Mouse (Mus musculus) hindbrain, embryonic 12.5 days (tissue): ENCODE data around the gene Sptlc3. TPM values are rescaled to one million over a fixed set of nuclear protein-coding genes. Genes with fewer than 3 reads are reported as not detected.
A peak's percentile ranks its signal among the peaks of the same experiment; 100 is the strongest.

Source experiments
- ATAC-seq: fragments of 200-750 bp; cut with Nextera tagmentation; 2 replicates; pipeline ENCODE4 v1.8.0; 2017; ENCODE audit warnings: moderate TSS enrichment; ENCODE audit not compliant: low FRiP score
- H3K27ac ChIP-seq: fragments of 300-500 bp; sonication (generic); 2 replicates; pipeline ENCODE4 v1.5.1; 2016; ENCODE audit warnings: mild to moderate bottlenecking
- H3K27me3 ChIP-seq: fragments of 300-500 bp; sonication (generic); 2 replicates; pipeline ENCODE4 v1.6.1; 2016; ENCODE audit warnings: mild to moderate bottlenecking
- H3K36me3 ChIP-seq: fragments of 300-500 bp; sonication (generic); 2 replicates; pipeline ENCODE4 v1.6.1; 2016; ENCODE audit warnings: mild to moderate bottlenecking
- H3K4me1 ChIP-seq: fragments of 300-500 bp; sonication (generic); 2 replicates; pipeline ENCODE4 v1.6.1; 2016
- H3K4me2 ChIP-seq: fragments of 300-500 bp; sonication (generic); replicated peaks from 2 replicates; pipeline ENCODE4 v1.6.1; 2016; ENCODE audit warnings: mild to moderate bottlenecking
- H3K4me3 ChIP-seq: fragments of 300-500 bp; sonication (generic); 2 replicates; pipeline ENCODE4 v1.5.1; 2016; ENCODE audit warnings: mild to moderate bottlenecking
- H3K9ac ChIP-seq: fragments of 300-500 bp; sonication (generic); 2 replicates; pipeline ENCODE4 v1.6.1; 2016; ENCODE audit warnings: mild to moderate bottlenecking, moderate library complexity
- H3K9me3 ChIP-seq: fragments of 300-500 bp; sonication (generic); replicated peaks from 2 replicates; pipeline ENCODE4 v1.6.1; 2016; ENCODE audit warnings: mild to moderate bottlenecking
- WGBS: fragments of 180-500 bp; shearing (Covaris S2); methylation state at CpG from one replicate; pipeline ENCODE4 v1.1.7; 2016; 5-methylcytosine and 5-hydroxymethylcytosine counted together
- polyA plus RNA-seq: library from polyadenylated mRNA; unstranded; fragments of >200 nt; fragmentation: Nextera tagmentation; extraction: Ambion mirVana; gene quantifications from 2 replicates; pipeline ENCODE4 v1.2.1, GENCODE M21; 2016

Gene Sptlc3
- polyA plus RNA-seq, 1 experiment from 2014 or later: 0.27 TPM

- Histone ChIP-seq H3K9ac (no peak overlapping the region), H3K27me3 (no peaks in the 10 kb centered on the region), H3K27ac (no peak overlapping the region), H3K4me3 (no peak overlapping the region), H3K36me3 (no peaks in the 10 kb centered on the region), H3K4me1 (no peaks in the 10 kb centered on the region), H3K4me2 (no peak overlapping the region), H3K9me3 (no peaks in the 10 kb centered on the region)
- 77% methylated on average over 3 of the region's 3 CpGs for WGBS
- no peak for ATAC-seq
These were observed 155.8 kb downstream of the Sptlc3 start for GRCm38 (mm10) chr2:139649518-139649917.

- Histone ChIP-seq H3K36me3 (no peaks in the 10 kb centered on the region), H3K9ac (no peak overlapping the region), H3K27me3 (no peaks in the 10 kb centered on the region), H3K4me2 (no peak overlapping the region), H3K4me1 (no peaks in the 10 kb centered on the region), H3K4me3 (no peak overlapping the region), H3K9me3 (no peaks in the 10 kb centered on the region), H3K27ac (no peak overlapping the region)
- no peak for ATAC-seq
- 56% methylated on average over 4 of the region's 4 CpGs for WGBS
These were observed 163.0 kb downstream of the Sptlc3 start for GRCm38 (mm10) chr2:139656750-139657149.

DNA sequence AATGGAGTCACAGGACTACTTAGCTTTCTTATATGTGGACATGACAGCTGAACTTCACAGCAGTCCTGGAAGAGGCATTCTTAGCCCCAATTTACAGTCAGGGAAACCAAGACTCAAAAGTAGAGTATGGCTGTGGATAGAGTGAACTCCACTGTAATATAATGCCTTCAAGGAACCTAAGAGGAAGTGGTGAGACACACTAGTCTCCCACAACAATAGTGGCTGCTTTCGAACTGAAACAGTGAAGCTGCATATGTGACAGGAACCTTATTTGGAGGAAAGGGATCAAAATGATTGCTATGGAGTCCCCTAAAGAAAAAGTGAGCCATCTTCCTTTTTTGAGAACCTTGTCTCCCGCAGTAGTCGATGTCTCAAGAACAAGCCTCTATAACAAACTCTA is 178.1 kb downstream of the Sptlc3 start:
- H3K27me3 ChIP-seq: peaks cover 12% of the 10 kb centered on the region
- WGBS: 85% methylated on average over 3 of the region's 3 CpGs
- no peak overlapping the region for H3K27ac ChIP-seq

GRCm38 (mm10) chr2:139672371-139672770 is 178.7 kb downstream of the Sptlc3 start:
- ATAC-seq: no peak
- H3K4me1 ChIP-seq: peaks cover 12% of the 10 kb centered on the region
- peaks cover 12% of the 10 kb centered on the region for H3K27me3 ChIP-seq
- H3K36me3 ChIP-seq: no peaks in the 10 kb centered on the region
- H3K4me2 ChIP-seq: no peak overlapping the region
- H3K27ac ChIP-seq: no peak overlapping the region
- no peaks in the 10 kb centered on the region for H3K9me3 ChIP-seq
- H3K4me3 ChIP-seq: no peak overlapping the region
- H3K9ac ChIP-seq: no peak overlapping the region
- WGBS: 67% methylated on average over 2 of the region's 2 CpGs

More for the DNA sequence above, 178.1 kb downstream of the Sptlc3 start:
- no peak for ATAC-seq
- no peak overlapping the region for H3K9ac ChIP-seq
- peaks cover 8% of the 10 kb centered on the region for H3K4me1 ChIP-seq
- H3K36me3 ChIP-seq: no peaks in the 10 kb centered on the region
- H3K9me3 ChIP-seq: no peaks in the 10 kb centered on the region
- H3K4me3 ChIP-seq: no peak overlapping the region
- no peak overlapping the region for H3K4me2 ChIP-seq

DNA sequence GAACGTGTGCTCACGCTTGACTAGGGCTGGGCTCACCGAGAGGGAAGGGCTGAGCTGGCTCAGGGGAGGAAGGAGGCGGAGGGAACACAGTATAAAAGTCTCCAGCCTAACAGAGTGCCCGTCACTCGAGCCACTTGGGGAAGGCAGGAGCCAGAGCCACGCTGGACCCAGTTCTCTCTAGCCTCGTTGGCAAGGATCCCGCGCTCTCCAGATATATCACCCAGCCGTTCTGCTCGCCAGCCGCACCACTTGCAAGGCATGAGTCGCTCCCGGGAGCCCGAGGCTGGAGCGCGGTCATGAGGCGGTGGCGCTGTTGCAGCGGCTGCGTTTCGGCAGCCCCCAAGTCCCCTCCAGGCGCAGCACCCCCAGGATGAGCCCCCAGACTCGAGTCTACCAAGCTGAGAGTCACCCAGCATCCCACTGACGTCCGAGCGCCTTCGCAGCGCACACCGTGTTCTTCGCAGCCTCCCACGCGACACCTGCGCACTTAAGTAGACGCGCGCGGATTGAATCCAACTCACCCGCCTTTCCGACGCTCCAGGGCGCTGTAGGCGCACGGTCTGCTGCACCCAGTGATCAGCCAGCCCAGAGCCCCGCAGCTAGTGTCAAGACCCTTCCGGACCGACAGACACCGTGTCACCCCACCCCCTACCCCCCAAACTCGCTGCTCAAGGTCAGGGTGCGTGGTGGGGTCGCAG is 183.5 kb downstream of the Sptlc3 start:
- H3K4me3 ChIP-seq: peak overlapping the region; percentile 94
- H3K36me3 ChIP-seq: no peaks in the 10 kb centered on the region
- no peak overlapping the region for H3K27ac ChIP-seq
- H3K9me3 ChIP-seq: no peaks in the 10 kb centered on the region
- peak overlapping the region; percentile 83 for H3K9ac ChIP-seq
- WGBS: under 1% methylated on average over 52 of the region's 52 CpGs
- peak; percentile 69 for ATAC-seq
- peak overlapping the region; percentile 100 for H3K4me2 ChIP-seq
- H3K27me3 ChIP-seq: peaks cover 23% of the 10 kb centered on the region
- peaks cover 20% of the 10 kb centered on the region for H3K4me1 ChIP-seq

- Histone ChIP-seq H3K27ac (peak within 1 kb of the TSS; percentile 83), H3K36me3 (no peaks in the 10 kb centered on the region), H3K27me3 (peaks cover 23% of the 10 kb centered on the region), H3K9me3 (no peaks in the 10 kb centered on the region), H3K4me3 (peak within 1 kb of the TSS; percentile 94), H3K9ac (peak within 1 kb of the TSS; percentile 83), H3K4me2 (peak within 1 kb of the TSS; percentile 100), H3K4me1 (peaks cover 20% of the 10 kb centered on the region)
- 0% methylated on average over 24 of the region's 39 CpGs for WGBS
- peak; percentile 74 for ATAC-seq
These were observed 184.1 kb downstream of the Sptlc3 start, which contains the start of gene Ism1 for GRCm38 (mm10) chr2:139677809-139678274. TSS of gene Ism1 (plus strand) at chr2:139678178.

DNA sequence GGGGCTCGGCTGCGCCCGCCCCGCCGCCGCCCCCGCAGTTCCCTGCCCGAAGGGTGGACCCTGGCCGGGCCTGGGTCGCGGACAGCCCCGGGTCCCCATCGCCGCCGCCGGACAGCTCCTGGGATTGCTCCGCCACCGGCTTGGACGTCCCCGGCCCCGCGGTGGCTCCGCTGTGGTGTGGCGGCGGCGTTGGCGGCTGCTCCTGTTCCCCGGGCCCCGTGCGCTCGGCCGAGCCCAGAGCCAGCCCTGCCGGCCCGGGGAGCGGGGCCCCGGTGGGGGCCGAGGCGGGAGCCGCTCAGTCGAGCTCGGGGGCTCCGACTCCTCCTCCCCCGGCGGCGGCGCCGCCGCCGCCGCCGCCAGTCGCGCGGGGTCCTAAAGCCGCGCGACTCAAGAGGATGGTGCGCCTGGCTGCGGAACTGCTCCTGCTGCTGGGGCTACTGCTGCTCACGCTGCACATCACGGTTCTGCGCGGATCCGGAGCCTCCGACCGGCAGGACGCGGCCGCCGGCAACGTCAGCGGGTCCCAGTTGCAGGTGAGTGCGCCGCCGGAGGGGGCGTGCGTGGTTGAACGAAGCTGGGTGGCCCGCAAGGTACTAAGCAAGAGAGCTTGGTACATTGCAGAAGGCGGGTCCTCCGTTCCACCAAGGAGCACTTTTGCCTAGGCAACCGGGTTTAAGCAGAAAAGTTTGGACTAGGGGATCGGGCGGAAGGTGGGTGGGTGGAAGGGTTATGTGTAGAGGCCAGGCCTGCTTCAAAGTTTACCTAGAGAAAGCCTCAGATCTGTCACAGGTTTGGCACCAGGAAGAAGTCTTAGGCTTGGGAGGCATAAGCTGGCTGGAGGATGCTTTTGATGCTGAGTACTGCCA is 184.8 kb downstream of the Sptlc3 start:
- peak overlapping the region; percentile 83 for H3K27ac ChIP-seq
- peak overlapping the region; percentile 100 for H3K4me2 ChIP-seq
- no peaks in the 10 kb centered on the region for H3K36me3 ChIP-seq
- H3K4me1 ChIP-seq: peaks cover 20% of the 10 kb centered on the region
- peaks cover 23% of the 10 kb centered on the region for H3K27me3 ChIP-seq
- peak; percentile 90 for ATAC-seq
- H3K9me3 ChIP-seq: no peaks in the 10 kb centered on the region
- peak overlapping the region; percentile 94 for H3K4me3 ChIP-seq
- WGBS: 1% methylated on average over 52 of the region's 84 CpGs
- H3K9ac ChIP-seq: peak overlapping the region; percentile 83

GRCm38 (mm10) chr2:139682540-139682939 is 188.8 kb downstream of the Sptlc3 start:
- Histone ChIP-seq H3K4me2 (no peak overlapping the region), H3K4me1 (peaks cover 6% of the 10 kb centered on the region), H3K4me3 (no peak overlapping the region), H3K27ac (no peak overlapping the region), H3K9me3 (no peaks in the 10 kb centered on the region), H3K36me3 (no peaks in the 10 kb centered on the region), H3K9ac (no peak overlapping the region), H3K27me3 (peaks cover 11% of the 10 kb centered on the region)
- ATAC-seq: no peak
- WGBS: 77% methylated on average over 3 of the region's 3 CpGs

Other genes starting within 250 kb of the Sptlc3 start
- gene Ism1, start 184.3 kb downstream of the Sptlc3 start, polyA plus RNA-seq: 1.7 and 1.8 TPM in 2 replicates